Mouse (Mus musculus) left cerebral cortex, adult 2 months (tissue): ENCODE data around the gene Myh3. TPM values are rescaled to one million over a fixed set of nuclear protein-coding genes. Genes with fewer than 3 reads are reported as not detected.

Source experiments
- DNase-seq, 2 experiments: peaks; one replicate each; pipeline ENCODE4 v3.0.0; 2021 to 2022; ENCODE audit warnings: low spot score in 2 of 2, mixed read lengths in 1 of 2; ENCODE audit errors: extremely low spot score in 1 of 2
- H3K27ac ChIP-seq: fragments of 200-600 bp; 2 replicates; pipeline ENCODE4 v1.8.1; 2022
- H3K4me3 ChIP-seq: fragments of 200-600 bp; 2 replicates; pipeline ENCODE4 v1.8.1; 2022
- CTCF ChIP-seq: fragments of 200-600 bp; IDR thresholded peaks from 2 replicates; pipeline ENCODE4 v1.8.1; 2022; ENCODE audit warnings: antibody characterized with exemption, mild to moderate bottlenecking, moderate library complexity
- intact Hi-C: fragments of 180-260 bp; cut with DNase I; formaldehyde crosslinking; loops from one replicate; pipeline ENCODE4 v1.15.1; 2025
- microRNA-seq, 2 experiments: library from miRNA; unstranded; fragments of <30 nt; microRNA quantifications; one replicate each; pipeline ENCODE4 v1.2.0; 2021
- total RNA-seq, 2 experiments: library from RNA; stranded (reverse); gene quantifications; 2 replicates each; pipeline ENCODE4 v1.2.3; 2021

The Myh3 gene
- total RNA-seq, 2 experiments from 2014 or later: 4.7 to 6.0 TPM

DNA sequence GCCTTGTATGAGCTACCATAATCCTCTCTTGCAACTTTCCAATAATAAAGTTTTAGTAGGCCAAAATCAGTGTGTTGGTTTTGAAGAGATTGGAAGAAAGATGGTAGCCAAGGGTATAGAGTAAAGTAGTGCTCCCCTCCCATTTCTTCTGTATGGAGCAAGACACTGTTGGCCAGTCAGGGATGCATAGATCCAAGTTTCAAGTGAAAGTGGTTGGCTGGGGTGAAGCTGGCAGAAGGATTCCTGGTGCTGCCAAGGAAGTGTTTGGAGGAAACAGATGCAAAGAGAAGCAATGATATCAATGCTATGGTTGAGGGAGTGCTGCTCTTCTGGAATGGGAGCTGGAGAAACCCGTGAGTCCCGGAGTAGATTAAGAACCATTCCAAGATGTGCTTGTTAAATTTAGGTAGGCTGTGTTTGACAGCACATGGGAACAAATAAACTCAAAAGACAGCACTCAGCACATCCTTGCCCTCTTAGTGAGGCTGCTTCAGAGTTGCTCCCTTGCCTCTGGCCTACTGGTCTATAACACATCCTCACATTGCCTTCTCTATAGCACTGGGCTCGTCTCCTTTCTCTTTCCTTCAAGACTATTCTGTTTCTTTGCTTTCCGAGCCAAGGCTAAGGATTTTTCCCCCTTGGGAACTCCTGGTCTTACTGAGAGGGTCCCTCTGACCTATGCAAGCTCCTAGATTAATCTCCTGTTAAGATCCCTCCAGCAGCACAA, 70.3 kb downstream of the Myh3 start:
- no peak for TF ChIP-seq CTCF
- intact Hi-C loops: no loop called here
- DNase-seq: no peak
- H3K4me3 ChIP-seq: no peak overlapping the region
- no peak overlapping the region for H3K27ac ChIP-seq

DNA sequence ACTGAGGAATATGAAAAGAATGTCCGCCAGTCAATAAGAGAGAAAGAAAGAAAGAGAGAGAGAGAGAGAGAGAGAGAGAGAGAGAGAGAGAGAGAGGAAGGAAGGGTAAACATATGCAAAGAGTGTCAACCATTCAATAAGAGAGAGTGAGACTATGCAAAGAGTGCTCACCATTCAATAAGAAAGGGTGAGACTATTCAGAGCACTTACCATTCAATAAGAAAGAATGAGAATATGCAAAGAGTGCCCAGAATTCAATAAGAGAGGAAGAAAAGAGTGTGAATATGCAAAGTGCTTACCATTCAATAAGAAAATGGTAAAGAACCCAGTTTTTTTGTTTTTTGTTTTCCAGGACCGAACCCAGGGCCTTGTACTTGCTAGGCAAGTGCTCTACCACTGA, 72.1 kb downstream of the Myh3 start:
- Histone ChIP-seq H3K27ac (no peak overlapping the region), H3K4me3 (no peak overlapping the region)
- intact Hi-C loops: no loop called here
- no peak for TF ChIP-seq CTCF
- DNase-seq: no peak

GRCm38 (mm10) chr11:67151159-67151558, 73.1 kb downstream of the Myh3 start:
- Histone ChIP-seq H3K4me3 (no peak overlapping the region), H3K27ac (no peak overlapping the region)
- no peak for DNase-seq
- TF ChIP-seq CTCF: no peak
- intact Hi-C loops: no loop called here

Small RNA genes within 50 kb of the gene (microRNA-seq; reads per million reads assigned to microRNA genes)
- gene Mir6923: 0 to 1.2 reads per million in 2 experiments

Other genes with a start within 250 kb of the Myh3 start
- gene Pirt, start 166.3 kb upstream of the Myh3 start, total RNA-seq: under 1 TPM; 0.16 to 0.23 TPM
- not detected for gene Tmem238l, start 121.7 kb upstream of the Myh3 start, total RNA-seq
- under 1 TPM; 0.56 to 0.79 TPM for gene Tmem220, start 53.1 kb upstream of the Myh3 start, total RNA-seq
- gene Adprm, start 25.7 kb upstream of the Myh3 start, total RNA-seq: 10 to 100 TPM; 24.2 to 24.8 TPM
- 10 to 100 TPM; 10.2 to 11.2 TPM for gene Sco1, start 25.6 kb upstream of the Myh3 start, total RNA-seq
- under 1 TPM; 0.43 to 0.61 TPM for gene Myh2, start 92.7 kb downstream of the Myh3 start, total RNA-seq
- under 1 TPM; 0.21 to 0.25 TPM for gene Myh1, start 121.8 kb downstream of the Myh3 start, total RNA-seq
- under 1 TPM; 0.18 to 0.26 TPM for gene Myh4, start 159.7 kb downstream of the Myh3 start, total RNA-seq
- under 1 TPM; 0.40 to 0.57 TPM for gene Myh8, start 198.8 kb downstream of the Myh3 start, total RNA-seq
- under 1 TPM; 0.18 to 0.51 TPM for gene Myh13, start 243.4 kb downstream of the Myh3 start, total RNA-seq